Mouse (Mus musculus) megakaryocyte, embryonic 14.5 days (primary cell): ENCODE results near the gene Hps1.

Experiments
- FLI1 ChIP-seq: IDR thresholded peaks from 2 replicates; pipeline ENCODE4 v1.6.1; 2012; ENCODE audit warnings: low read length, inconsistent platforms, mixed read lengths
- GATA1 ChIP-seq: IDR thresholded peaks from 3 replicates; pipeline ENCODE4 v1.6.1; 2012; ENCODE audit warnings: mixed read lengths, low read length, inconsistent platforms, borderline replicate concordance

DNA sequence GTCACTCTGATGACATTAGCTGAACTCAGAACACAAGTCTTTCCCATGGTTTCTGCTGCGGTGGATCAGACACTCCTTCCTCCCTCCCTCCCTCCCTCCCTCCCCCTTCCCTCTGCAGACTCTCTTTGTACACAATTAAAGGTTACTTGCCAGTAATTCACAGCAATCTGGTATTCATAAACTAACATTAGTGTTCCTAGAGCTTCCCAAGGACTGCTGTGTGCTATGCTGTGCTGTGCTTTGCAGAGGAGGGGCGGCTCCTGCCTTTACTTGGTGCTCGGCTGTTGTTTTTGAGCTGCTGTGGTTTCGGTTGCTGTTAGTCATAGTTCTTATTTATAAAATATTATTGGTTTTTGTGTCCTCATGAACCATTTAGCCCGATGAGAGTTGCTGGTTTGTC is 62.1 kb downstream of the Hps1 start:
- TF ChIP-seq GATA1, result no peak
- no peak for TF ChIP-seq FLI1
